Mouse (Mus musculus) stomach, postnatal 0 days (tissue): ENCODE measurements around the gene 1810062G17Rik.

Source experiments
- CTCF ChIP-seq: IDR thresholded peaks from 2 replicates; pipeline ENCODE4 v1.5.1; 2016; ENCODE audit warnings: antibody characterized with exemption, low read depth, mild to moderate bottlenecking, moderate library complexity
- EP300 ChIP-seq: optimal IDR thresholded peaks from 2 replicates; pipeline ENCODE3; 2016; ENCODE audit warnings: antibody characterized with exemption

GRCm38 (mm10) chr3:36449292-36450165 lies 26.2 kb upstream of the 1810062G17Rik start:
- TF ChIP-seq CTCF, result no peak
- no peak for TF ChIP-seq EP300
